Mouse (Mus musculus) B cell, adult 2 months (primary cell): ENCODE data around the gene Sdccag8.

Experiments used
- DNase-seq, 2 experiments: peaks; one replicate each; pipeline ENCODE4 v3.0.0; 2022

The Sdccag8 gene

GRCm38 (mm10) chr1:177069161-177069560 lies 254.7 kb downstream of the Sdccag8 start:
- DNase-seq: no peak
